Mouse (Mus musculus) stomach, embryonic 14.5 days (tissue): ENCODE results near the gene Strn4. TPM values are rescaled to one million over a fixed set of nuclear protein-coding genes. Genes with fewer than 3 reads are reported as not detected.
A peak's percentile ranks its signal among the peaks of the same experiment; 100 is the strongest.

Experiments
- ATAC-seq: fragments of 200-750 bp; cut with Nextera tagmentation; 2 replicates; pipeline ENCODE4 v1.8.0; 2017; ENCODE audit warnings: low read depth, moderate TSS enrichment; ENCODE audit not compliant: insufficient number of reproducible peaks, insufficient read depth, low FRiP score
- H3K27ac ChIP-seq: fragments of 300-500 bp; sonication (generic); 2 replicates; pipeline ENCODE4 v1.5.1; 2014; ENCODE audit warnings: mild to moderate bottlenecking, low read length, moderate library complexity, mixed read lengths
- H3K27me3 ChIP-seq: fragments of 300-500 bp; sonication (generic); 2 replicates; pipeline ENCODE4 v1.6.1; 2014; ENCODE audit warnings: low read length, control low read depth, mixed read lengths; ENCODE audit not compliant: control insufficient read depth, insufficient read depth
- H3K36me3 ChIP-seq: fragments of 300-500 bp; sonication (generic); 2 replicates; pipeline ENCODE4 v1.6.1; 2014; ENCODE audit warnings: mild to moderate bottlenecking, control low read depth, low read length, moderate library complexity, mixed read lengths; ENCODE audit not compliant: control insufficient read depth, insufficient read depth
- H3K4me1 ChIP-seq: fragments of 300-500 bp; sonication (generic); 2 replicates; pipeline ENCODE4 v1.6.1; 2014; ENCODE audit warnings: low read length, control low read depth, mixed read lengths; ENCODE audit not compliant: control insufficient read depth, insufficient read depth
- H3K4me2 ChIP-seq: fragments of 300-500 bp; sonication (generic); replicated peaks from 2 replicates; pipeline ENCODE4 v1.6.1; 2014; ENCODE audit warnings: low read depth, low read length, control low read depth
- H3K4me3 ChIP-seq: fragments of 300-500 bp; sonication (generic); 2 replicates; pipeline ENCODE4 v1.5.1; 2014; ENCODE audit warnings: low read depth, low read length, control low read depth
- H3K9ac ChIP-seq: fragments of 300-500 bp; sonication (generic); replicated peaks from 2 replicates; pipeline ENCODE4 v1.6.1; 2014; ENCODE audit warnings: low read depth, mild to moderate bottlenecking, control low read depth, low read length, moderate library complexity, mixed read lengths
- H3K9me3 ChIP-seq: fragments of 300-500 bp; sonication (generic); 2 replicates; pipeline ENCODE4 v1.6.1; 2016; ENCODE audit warnings: low read depth, low read length, control low read depth; ENCODE audit not compliant: control insufficient read depth
- WGBS: fragments of 180-500 bp; shearing (Covaris S2); extraction: QIAGEN DNeasy Blood & Tissue Kit; methylation state at CpG from one replicate; pipeline ENCODE4 v1.1.7; 2014; 5-methylcytosine and 5-hydroxymethylcytosine counted together
- polyA plus RNA-seq: library from polyadenylated mRNA; unstranded; fragments of >200 nt; fragmentation: Nextera tagmentation; extraction: Ambion mirVana; gene quantifications from 2 replicates; pipeline ENCODE4 v1.2.1, GENCODE M21; 2014

Strn4 gene
- polyA plus RNA-seq, 1 experiment from 2014 or later, result 105 TPM

DNA sequence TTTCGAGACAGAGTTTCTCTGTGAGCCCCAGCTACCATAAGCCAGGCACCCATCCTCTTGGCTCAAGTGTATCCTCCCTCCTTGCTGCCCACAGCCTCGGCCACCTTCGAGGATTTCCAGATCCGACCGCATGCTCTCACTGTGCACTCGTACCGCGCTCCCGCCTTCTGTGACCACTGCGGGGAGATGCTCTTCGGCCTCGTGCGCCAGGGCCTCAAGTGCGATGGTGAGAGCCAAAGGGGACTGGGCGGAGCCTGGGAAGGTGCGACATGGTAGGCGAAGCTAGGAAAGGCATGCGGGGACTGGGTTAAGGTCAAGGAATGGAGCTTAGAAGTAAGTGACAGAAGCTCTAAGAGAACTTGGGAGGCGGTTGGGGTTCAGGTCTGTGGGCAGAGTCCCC, 31.8 kb downstream of the Strn4 start:
- WGBS, result 81% methylated on average over 19 of the region's 19 CpGs
- Histone ChIP-seq H3K4me2 (no peak overlapping the region), H3K9me3 (no peaks in the 10 kb centered on the region), H3K36me3 (peaks cover 7% of the 10 kb centered on the region), H3K27ac (no peak overlapping the region), H3K27me3 (no peaks in the 10 kb centered on the region), H3K4me1 (peaks cover 16% of the 10 kb centered on the region; the same call in 1 of the 2 replicates), H3K9ac (no peak overlapping the region), H3K4me3 (no peak overlapping the region)
- ATAC-seq, result no peak

- ATAC-seq, result no peak
- Histone ChIP-seq H3K36me3 (peaks cover 7% of the 10 kb centered on the region), H3K4me3 (no peak overlapping the region), H3K9ac (no peak overlapping the region), H3K9me3 (no peaks in the 10 kb centered on the region), H3K4me1 (peaks cover 16% of the 10 kb centered on the region; the same call in 1 of the 2 replicates), H3K27me3 (no peaks in the 10 kb centered on the region), H3K27ac (no peak overlapping the region), H3K4me2 (no peak overlapping the region)
- 34% methylated on average over 17 of the region's 17 CpGs for WGBS
Measured at GRCm38 (mm10) chr7:16848579-16848978, 32.9 kb downstream of the Strn4 start.

- Histone ChIP-seq H3K36me3 (peaks cover 28% of the 10 kb centered on the region), H3K4me1 (no peaks in the 10 kb centered on the region), H3K27ac (no peak overlapping the region), H3K4me3 (no peak overlapping the region), H3K9me3 (no peaks in the 10 kb centered on the region), H3K27me3 (no peaks in the 10 kb centered on the region), H3K9ac (no peak overlapping the region), H3K4me2 (no peak overlapping the region)
- ATAC-seq, result no peak
- WGBS, result 94% methylated on average over 4 of the region's 4 CpGs
Measured at GRCm38 (mm10) chr7:16851636-16852035, 35.9 kb downstream of the Strn4 start.

DNA sequence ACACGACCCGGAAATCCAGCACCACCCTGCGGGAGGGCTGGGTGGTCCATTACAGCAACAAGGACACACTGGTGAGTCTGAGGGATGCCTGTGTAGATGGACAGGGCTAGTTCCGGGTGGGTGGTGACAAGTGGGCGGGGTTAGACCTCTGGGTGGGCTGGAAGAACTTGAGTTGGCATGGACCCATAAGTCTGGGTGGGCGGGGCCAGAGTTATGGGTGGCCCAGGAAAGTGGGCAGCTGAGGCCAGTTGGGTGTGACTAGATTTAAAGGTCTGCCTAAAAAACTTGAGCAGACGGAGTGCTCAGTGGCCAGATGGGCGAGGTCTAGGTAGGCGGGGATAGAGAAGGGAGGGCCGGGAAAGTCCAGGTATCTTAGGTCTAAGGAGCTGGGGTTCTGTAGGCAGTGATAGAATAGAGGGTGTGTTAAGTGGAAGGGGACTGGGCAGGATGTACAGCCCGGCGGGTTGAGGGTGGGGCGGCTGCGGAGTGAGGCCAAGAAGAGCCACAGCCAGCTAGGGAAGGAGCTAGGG, 37.7 kb downstream of the Strn4 start:
- Histone ChIP-seq H3K4me3 (no peak overlapping the region), H3K4me1 (no peaks in the 10 kb centered on the region), H3K9ac (no peak overlapping the region), H3K27ac (no peak overlapping the region), H3K27me3 (no peaks in the 10 kb centered on the region), H3K4me2 (no peak overlapping the region), H3K36me3 (peaks cover 42% of the 10 kb centered on the region), H3K9me3 (no peaks in the 10 kb centered on the region)
- peak; percentile 85 for ATAC-seq
- 77% methylated on average over 14 of the region's 14 CpGs for WGBS

DNA sequence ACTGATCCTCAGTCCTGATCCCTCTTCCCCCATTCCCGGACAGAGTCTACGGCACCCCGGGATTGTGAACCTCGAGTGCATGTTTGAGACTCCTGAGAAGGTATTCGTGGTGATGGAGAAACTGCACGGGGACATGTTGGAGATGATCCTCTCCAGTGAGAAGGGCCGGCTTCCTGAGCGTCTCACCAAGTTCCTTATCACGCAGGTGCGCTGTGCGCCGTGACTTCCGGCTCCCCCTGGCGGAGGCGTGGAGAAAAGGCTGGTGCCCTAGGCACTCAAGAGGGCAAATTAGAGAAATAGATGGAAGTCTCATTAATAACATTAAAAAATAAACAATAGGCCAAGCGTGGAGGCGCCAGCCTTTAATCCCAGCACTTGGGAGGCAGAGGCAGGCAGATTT, 42.6 kb downstream of the Strn4 start:
- no peaks in the 10 kb centered on the region for H3K27me3 ChIP-seq
- no peak overlapping the region for H3K9ac ChIP-seq
- no peak overlapping the region for H3K4me3 ChIP-seq
- 24% methylated on average over 17 of the region's 17 CpGs for WGBS
- H3K4me1 ChIP-seq, result no peaks in the 10 kb centered on the region
- no peak overlapping the region for H3K4me2 ChIP-seq
- H3K9me3 ChIP-seq, result no peaks in the 10 kb centered on the region
- no peak for ATAC-seq
- H3K27ac ChIP-seq, result no peak overlapping the region
- H3K36me3 ChIP-seq, result peaks cover 44% of the 10 kb centered on the region

DNA sequence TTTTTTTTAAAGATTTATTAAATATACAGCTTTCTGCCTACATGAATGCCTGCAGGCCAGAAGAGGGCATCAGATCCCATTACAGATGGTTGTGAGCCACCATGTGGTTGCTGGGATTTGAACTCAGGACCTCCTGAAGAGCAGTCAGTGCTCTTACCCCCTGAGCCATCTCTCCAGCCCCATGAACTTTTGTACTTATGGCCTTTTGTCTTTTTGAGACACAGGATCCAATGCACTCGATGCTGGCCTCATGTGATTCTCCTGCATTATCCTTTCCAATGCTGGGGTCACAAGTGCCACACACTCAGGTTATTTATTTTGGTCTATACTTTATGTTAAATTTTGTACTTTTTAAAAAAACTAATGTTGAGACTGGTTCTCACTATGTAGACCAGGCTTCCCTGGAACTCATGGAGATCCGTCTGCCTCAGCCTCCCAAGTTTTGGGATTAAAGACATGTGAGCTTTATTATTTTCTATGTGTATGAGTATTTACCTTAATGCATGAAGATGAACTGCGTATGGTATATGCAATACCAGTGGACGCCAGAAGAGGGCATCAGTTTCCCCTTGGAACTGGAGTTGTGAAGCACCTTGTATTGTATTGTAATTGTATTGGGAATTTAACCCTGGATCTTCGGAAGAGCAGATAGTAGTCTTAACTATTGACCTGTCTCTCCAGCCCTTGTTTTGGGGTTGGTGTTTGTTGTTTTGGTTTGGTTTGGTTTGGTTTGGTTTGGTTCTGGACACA, 44.4 kb downstream of the Strn4 start:
- WGBS, result 34% methylated on average over 5 of the region's 5 CpGs
- H3K36me3 ChIP-seq, result peaks cover 47% of the 10 kb centered on the region

GRCm38 (mm10) chr7:16867488-16867887, 51.8 kb downstream of the Strn4 start:
- Histone ChIP-seq H3K4me1 (0 out of 2 replicates have a peak, but pooled peaks cover 4% of the 10 kb centered on the region), H3K36me3 (peaks cover 22% of the 10 kb centered on the region), H3K4me2 (no peak overlapping the region), H3K9ac (no peak overlapping the region), H3K9me3 (no peaks in the 10 kb centered on the region), H3K27me3 (no peaks in the 10 kb centered on the region), H3K4me3 (no peak overlapping the region), H3K27ac (no peak overlapping the region)
- 76% methylated on average over 3 of the region's 3 CpGs for WGBS
- no peak for ATAC-seq

More for the DNA sequence above, 44.4 kb downstream of the Strn4 start:
- Histone ChIP-seq H3K4me3 (no peak overlapping the region), H3K27ac (no peak overlapping the region), H3K9me3 (no peaks in the 10 kb centered on the region), H3K4me2 (no peak overlapping the region), H3K27me3 (no peaks in the 10 kb centered on the region), H3K4me1 (no peaks in the 10 kb centered on the region), H3K9ac (no peak overlapping the region)
- ATAC-seq, result no peak

DNA sequence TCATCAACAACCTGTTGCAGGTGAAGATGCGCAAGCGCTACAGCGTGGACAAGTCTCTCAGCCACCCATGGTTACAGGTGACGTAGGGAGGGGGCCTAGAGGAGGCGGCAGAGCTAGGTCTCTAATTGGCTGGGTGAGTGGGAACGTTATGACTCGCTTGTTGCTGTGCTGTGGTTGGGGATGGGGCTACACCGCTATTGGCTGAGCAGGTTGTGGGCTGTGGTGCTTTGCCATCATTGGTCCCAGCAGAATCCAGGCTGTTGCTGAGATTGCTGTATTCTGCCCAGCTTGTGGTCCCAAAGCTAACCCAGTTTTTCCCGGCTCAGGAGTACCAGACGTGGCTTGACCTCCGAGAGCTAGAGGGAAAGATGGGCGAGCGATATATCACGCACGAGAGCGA, 53.8 kb downstream of the Strn4 start:
- Histone ChIP-seq H3K4me3 (no peak overlapping the region), H3K9me3 (no peaks in the 10 kb centered on the region), H3K9ac (no peak overlapping the region), H3K4me1 (0 out of 2 replicates have a peak, but pooled peaks cover 8% of the 10 kb centered on the region), H3K27ac (no peak overlapping the region), H3K4me2 (peak overlapping the region; percentile 20; the same call in 1 of the 2 replicates), H3K27me3 (no peaks in the 10 kb centered on the region), H3K36me3 (peaks cover 10% of the 10 kb centered on the region; the same call in 1 of the 2 replicates)
- peak; percentile 87 for ATAC-seq
- WGBS, result 26% methylated on average over 16 of the region's 16 CpGs
